In genomic region chr7:27449256-27449862, GRCm38 (mm10) we compare ENCODE assay signal across 8 mouse cellular contexts. TPM values are rescaled to one million over a fixed set of nuclear protein-coding genes. Genes with fewer than 3 reads are reported as not detected.
DNase-seq lines count a peak whose midpoint lies in the region; ATAC-seq and TF ChIP-seq lines count a peak whose summit lies in the region.

No protein-coding gene starts in this region.

- peak overlapping the region; percentile 87 for H3K4me2 ChIP-seq in liver, embryonic 16.5 days (ENCODE audit: low read depth, low read length)

- ATAC-seq in liver, embryonic 16.5 days (ENCODE audit: low read depth) = 0 out of 2 replicates have a peak, but pooled peaks have one; percentile 8
- ATAC-seq in monocyte, adult 5-6 weeks (replicated peaks; ENCODE audit: insufficient number of reproducible peaks, low FRiP score, low TSS enrichment, poor library complexity, severe bottlenecking) = no peak

- WGBS in heart, embryonic 10.5 days = 52% methylated on average over 10 of the region's 10 CpGs
- 25% methylated on average over 10 of the region's 10 CpGs for WGBS in liver, embryonic 16.5 days (ENCODE audit: insufficient replicate concordance)

- no peaks in the 10 kb centered on the region for H3K9me3 ChIP-seq in E14TG2a.4 (ENCODE audit: low read length)
- no peaks in the 10 kb centered on the region for H3K9me3 ChIP-seq in heart, embryonic 10.5 days
- no peaks in the 10 kb centered on the region for H3K9me3 ChIP-seq in liver, embryonic 16.5 days (replicated peaks; ENCODE audit: control insufficient read depth, low read length)

- peak overlapping the region; percentile 88 for H3K9ac ChIP-seq in liver, embryonic 16.5 days (ENCODE audit: low read depth, low read length)

- TF ChIP-seq CTCF in E14TG2a.4 (conservative IDR thresholded peaks at IDR 0.05; ENCODE audit: low read length) = peak; percentile 87

- DNase-seq in T-cell, adult 2 months (ENCODE audit: low spot score) = peak; percentile 19
- DNase-seq in cerebellum, postnatal 4 days (ENCODE audit: low spot score in 2 of 2) = peak; percentile 56 to 78
- DNase-seq in heart, embryonic 10.5 days (ENCODE audit: low spot score) = no peak
- peak; percentile 81 for DNase-seq in layer of hippocampus, adult 11-12 months (ENCODE audit: low spot score)
- DNase-seq in right cerebral cortex, postnatal 4 days = peak; percentile 71

- H3K4me1 ChIP-seq in E14TG2a.4 (replicated peaks; ENCODE audit: low read depth, low read length) = peaks cover 35% of the 10 kb centered on the region
- peaks cover 24% of the 10 kb centered on the region for H3K4me1 ChIP-seq in heart, embryonic 10.5 days
- H3K4me1 ChIP-seq in liver, embryonic 16.5 days (ENCODE audit: control insufficient read depth, low read depth, low read length) = peaks cover 52% of the 10 kb centered on the region

- peak overlapping the region; percentile 88; the same call in 1 of the 2 replicates for H3K4me3 ChIP-seq in E14TG2a.4 (replicated peaks; ENCODE audit: low read length)
- H3K4me3 ChIP-seq in heart, embryonic 10.5 days = peak overlapping the region; percentile 70
- H3K4me3 ChIP-seq in liver, embryonic 16.5 days (ENCODE audit: low read depth, low read length) = peak overlapping the region; percentile 74

- peaks cover 7% of the 10 kb centered on the region for H3K36me3 ChIP-seq in E14TG2a.4 (ENCODE audit: insufficient read depth, low read length)
- no peaks in the 10 kb centered on the region for H3K36me3 ChIP-seq in heart, embryonic 10.5 days
- peaks cover 23% of the 10 kb centered on the region for H3K36me3 ChIP-seq in liver, embryonic 16.5 days (ENCODE audit: control insufficient read depth, insufficient read depth)

- peak overlapping the region; percentile 67 for H3K27ac ChIP-seq in heart, embryonic 10.5 days
- peak overlapping the region; percentile 99 for H3K27ac ChIP-seq in liver, embryonic 16.5 days (ENCODE audit: low read length)

- peaks cover 21% of the 10 kb centered on the region for H3K27me3 ChIP-seq in E14TG2a.4 (ENCODE audit: insufficient read depth, low read length)
- peaks cover 29% of the 10 kb centered on the region for H3K27me3 ChIP-seq in heart, embryonic 10.5 days (ENCODE audit: insufficient read depth, poor library complexity, severe bottlenecking)
- H3K27me3 ChIP-seq in liver, embryonic 16.5 days (ENCODE audit: control insufficient read depth, insufficient read depth, low read depth, low read length) = peaks cover 30% of the 10 kb centered on the region

RNA-seq across cellular contexts. Expression of gene Blvrb, which starts 1.6 kb away (rescaled TPM):
- polyA plus RNA-seq in heart, embryonic 10.5 days (2016; fragmentation: Nextera tagmentation; extraction: Ambion mirVana) = 88.8 and 94.6 TPM in 2 replicates
- 853 and 865 TPM in 2 replicates for polyA plus RNA-seq in liver, embryonic 16.5 days (2015; fragmentation: Nextera tagmentation; extraction: Ambion mirVana)
- 20.7 to 49.1 TPM (median 37.2 TPM) in 3 replicates for total RNA-seq in monocyte, adult 5-6 weeks (2017)

RNA-seq across cellular contexts. Expression of gene Sptbn4, which starts 1.9 kb away (rescaled TPM):
- polyA plus RNA-seq in heart, embryonic 10.5 days (2016; fragmentation: Nextera tagmentation; extraction: Ambion mirVana) = 0.40 and 0.46 TPM in 2 replicates
- polyA plus RNA-seq in liver, embryonic 16.5 days (2015; fragmentation: Nextera tagmentation; extraction: Ambion mirVana) = 0.02 and 0.06 TPM in 2 replicates
- not detected in 3 replicates for total RNA-seq in monocyte, adult 5-6 weeks (2017)

RNA-seq across cellular contexts. Expression of gene Sertad3, which starts 24.2 kb away (rescaled TPM):
- polyA plus RNA-seq in heart, embryonic 10.5 days (2016; fragmentation: Nextera tagmentation; extraction: Ambion mirVana) = 19.0 and 23.8 TPM in 2 replicates
- 35.5 and 37.6 TPM in 2 replicates for polyA plus RNA-seq in liver, embryonic 16.5 days (2015; fragmentation: Nextera tagmentation; extraction: Ambion mirVana)
- total RNA-seq in monocyte, adult 5-6 weeks (2017) = 14.3 to 26.8 TPM (median 14.9 TPM) in 3 replicates

RNA-seq across cellular contexts. Expression of gene Sertad1, which starts 37.4 kb away (rescaled TPM):
- 34.8 and 38.9 TPM in 2 replicates for polyA plus RNA-seq in heart, embryonic 10.5 days (2016; fragmentation: Nextera tagmentation; extraction: Ambion mirVana)
- 29.2 and 31.6 TPM in 2 replicates for polyA plus RNA-seq in liver, embryonic 16.5 days (2015; fragmentation: Nextera tagmentation; extraction: Ambion mirVana)
- 14.4 to 44.5 TPM (median 30.3 TPM) in 3 replicates for total RNA-seq in monocyte, adult 5-6 weeks (2017)

RNA-seq across cellular contexts. Expression of gene Prx, which starts 49.8 kb away (rescaled TPM):
- 2.4 and 2.8 TPM in 2 replicates for polyA plus RNA-seq in heart, embryonic 10.5 days (2016; fragmentation: Nextera tagmentation; extraction: Ambion mirVana)
- 0.74 and 0.81 TPM in 2 replicates for polyA plus RNA-seq in liver, embryonic 16.5 days (2015; fragmentation: Nextera tagmentation; extraction: Ambion mirVana)
- total RNA-seq in monocyte, adult 5-6 weeks (2017) = 0.19 to 0.53 TPM (median 0.38 TPM) in 3 replicates
